Mouse (Mus musculus) heart, embryonic 15.5 days (tissue): ENCODE measurements around the gene Slc5a2. TPM values are rescaled to one million over a fixed set of nuclear protein-coding genes. Genes with fewer than 3 reads are reported as not detected.

Experiments used
- ATAC-seq: fragments of 200-750 bp; cut with Nextera tagmentation; replicated peaks from 2 replicates; pipeline ENCODE4 v1.8.0; 2017; ENCODE audit warnings: low read depth, moderate TSS enrichment; ENCODE audit not compliant: insufficient number of reproducible peaks, insufficient read depth, low FRiP score
- H3K27ac ChIP-seq: fragments of 300-500 bp; sonication (generic); 2 replicates; pipeline ENCODE4 v1.5.1; 2015; ENCODE audit warnings: mild to moderate bottlenecking, inconsistent platforms
- H3K27me3 ChIP-seq: fragments of 300-500 bp; sonication (generic); 2 replicates; pipeline ENCODE4 v1.6.1; 2015; ENCODE audit warnings: inconsistent platforms
- H3K36me3 ChIP-seq: fragments of 300-500 bp; sonication (generic); 2 replicates; pipeline ENCODE4 v1.6.1; 2015; ENCODE audit warnings: mild to moderate bottlenecking, inconsistent platforms
- H3K4me1 ChIP-seq: fragments of 300-500 bp; sonication (generic); replicated peaks from 2 replicates; pipeline ENCODE4 v1.6.1; 2015; ENCODE audit warnings: inconsistent platforms
- H3K4me2 ChIP-seq: fragments of 300-500 bp; sonication (generic); 2 replicates; pipeline ENCODE4 v1.6.1; 2015; ENCODE audit warnings: inconsistent platforms, mild to moderate bottlenecking, moderate library complexity
- H3K4me3 ChIP-seq: fragments of 300-500 bp; sonication (generic); 2 replicates; pipeline ENCODE4 v1.5.1; 2015; ENCODE audit warnings: mild to moderate bottlenecking, inconsistent platforms
- H3K9ac ChIP-seq: fragments of 300-500 bp; sonication (generic); 2 replicates; pipeline ENCODE4 v1.6.1; 2015; ENCODE audit warnings: mild to moderate bottlenecking, inconsistent platforms
- H3K9me3 ChIP-seq: fragments of 300-500 bp; sonication (generic); replicated peaks from 2 replicates; pipeline ENCODE4 v1.6.1; 2016; ENCODE audit warnings: inconsistent platforms
- WGBS: fragments of 180-500 bp; shearing (Covaris S2); methylation state at CpG from one replicate; pipeline ENCODE4 v1.1.7; 2015; ENCODE audit warnings: mixed read lengths; 5-methylcytosine and 5-hydroxymethylcytosine counted together
- microRNA-seq: library from miRNA; unstranded; fragments of <30 nt; microRNA quantifications from one replicate; pipeline ENCODE4, GENCODE M21; 2016
- polyA plus RNA-seq: library from polyadenylated mRNA; unstranded; fragments of >200 nt; fragmentation: Nextera tagmentation; extraction: Ambion mirVana; gene quantifications from 2 replicates; pipeline ENCODE4 v1.2.1, GENCODE M21; 2015

Gene Slc5a2
- polyA plus RNA-seq, 1 experiment from 2014 or later = not detected

GRCm38 (mm10) chr7:128317011-128317410, 51.6 kb downstream of the Slc5a2 start:
- WGBS = 57% methylated on average over 4 of the region's 4 CpGs

GRCm38 (mm10) chr7:128319140-128319539, 53.7 kb downstream of the Slc5a2 start:
- H3K27me3 ChIP-seq = no peaks in the 10 kb centered on the region
- no peak overlapping the region for H3K27ac ChIP-seq
- no peak overlapping the region for H3K9ac ChIP-seq
- WGBS = 72% methylated on average over 7 of the region's 7 CpGs
- no peak overlapping the region for H3K4me2 ChIP-seq
- H3K4me1 ChIP-seq = no peaks in the 10 kb centered on the region; the same call in 1 of the 2 replicates
- H3K36me3 ChIP-seq = no peaks in the 10 kb centered on the region
- no peak for ATAC-seq
- H3K4me3 ChIP-seq = no peak overlapping the region
- H3K9me3 ChIP-seq = no peaks in the 10 kb centered on the region

More at GRCm38 (mm10) chr7:128317011-128317410, 51.6 kb downstream of the Slc5a2 start:
- 0 out of 2 replicates have a peak, but pooled peaks have one; percentile 37 for ATAC-seq
- Histone ChIP-seq H3K27ac (no peak overlapping the region), H3K4me3 (no peak overlapping the region), H3K9me3 (no peaks in the 10 kb centered on the region), H3K36me3 (no peaks in the 10 kb centered on the region), H3K4me1 (no peaks in the 10 kb centered on the region; the same call in 1 of the 2 replicates), H3K9ac (no peak overlapping the region), H3K4me2 (no peak overlapping the region), H3K27me3 (no peaks in the 10 kb centered on the region)

- H3K27ac ChIP-seq = no peak overlapping the region
- H3K9ac ChIP-seq = no peak overlapping the region
- no peak overlapping the region for H3K4me2 ChIP-seq
- no peak for ATAC-seq
- 84% methylated on average over 2 of the region's 2 CpGs for WGBS
- H3K4me1 ChIP-seq = no peaks in the 10 kb centered on the region; the same call in 1 of the 2 replicates
- no peak overlapping the region for H3K4me3 ChIP-seq
- no peaks in the 10 kb centered on the region for H3K36me3 ChIP-seq
- H3K9me3 ChIP-seq = no peaks in the 10 kb centered on the region
- no peaks in the 10 kb centered on the region for H3K27me3 ChIP-seq
Observed at GRCm38 (mm10) chr7:128320219-128320816, 54.9 kb downstream of the Slc5a2 start.

- H3K27ac ChIP-seq = no peak overlapping the region
Observed at GRCm38 (mm10) chr7:128321260-128321659, 55.8 kb downstream of the Slc5a2 start.

More at GRCm38 (mm10) chr7:128321260-128321659, 55.8 kb downstream of the Slc5a2 start:
- H3K4me3 ChIP-seq = no peak overlapping the region
- no peaks in the 10 kb centered on the region for H3K27me3 ChIP-seq
- no peak overlapping the region for H3K4me2 ChIP-seq
- ATAC-seq = peak; percentile 19; the same call in 1 of the 2 replicates
- WGBS = 67% methylated on average over 7 of the region's 7 CpGs
- H3K4me1 ChIP-seq = no peaks in the 10 kb centered on the region; the same call in 1 of the 2 replicates
- no peaks in the 10 kb centered on the region for H3K9me3 ChIP-seq
- H3K9ac ChIP-seq = no peak overlapping the region
- no peaks in the 10 kb centered on the region for H3K36me3 ChIP-seq

Small RNA genes lying within 50 kb of the gene (microRNA-seq; reads per million reads assigned to microRNA genes)
- gene Mir3103 = 0.63 reads per million

Other genes starting within 250 kb of the Slc5a2 start
- gene Itgam, start 203.0 kb upstream of the Slc5a2 start, polyA plus RNA-seq = 0.69 and 1.6 TPM in 2 replicates
- not detected in 2 replicates for gene Gm49368, start 203.0 kb upstream of the Slc5a2 start, polyA plus RNA-seq
- 0.14 and 0.61 TPM in 2 replicates for gene Itgax, start 136.1 kb upstream of the Slc5a2 start, polyA plus RNA-seq
- gene Itgad, start 111.3 kb upstream of the Slc5a2 start, polyA plus RNA-seq = 0.20 TPM in 2 replicates
- gene Cox6a2, start 59.3 kb upstream of the Slc5a2 start, polyA plus RNA-seq = 718 and 1,101 TPM in 2 replicates
- gene Armc5, start 28.3 kb upstream of the Slc5a2 start, polyA plus RNA-seq = 11.5 and 14.9 TPM in 2 replicates
- 5.8 and 6.1 TPM in 2 replicates for gene 9130023H24Rik, start 27.6 kb upstream of the Slc5a2 start, polyA plus RNA-seq
- 160 and 174 TPM in 2 replicates for gene Tgfb1i1, start 18.8 kb upstream of the Slc5a2 start, polyA plus RNA-seq
- 12.6 and 18.1 TPM in 2 replicates for gene BC017158, start 32.5 kb downstream of the Slc5a2 start, polyA plus RNA-seq
- 8.3 and 11.8 TPM in 2 replicates for gene Rgs10, start 153.1 kb downstream of the Slc5a2 start, polyA plus RNA-seq
- 16.0 and 17.1 TPM in 2 replicates for gene Tial1, start 196.1 kb downstream of the Slc5a2 start, polyA plus RNA-seq